Mouse (Mus musculus) heart, adult 2 months (tissue): Measurements from ENCODE around the gene Ins2.

ENCODE experiments used
- CTCF ChIP-seq: fragments of 200-600 bp; IDR thresholded peaks from 2 replicates; pipeline ENCODE4 v1.8.1; 2022; ENCODE audit warnings: antibody characterized with exemption, mild to moderate bottlenecking, moderate library complexity
- EP300 ChIP-seq: fragments of 200-500 bp; IDR thresholded peaks from 2 replicates; pipeline ENCODE4 v1.6.1; 2011; ENCODE audit warnings: low read depth, low read length, control low read depth; ENCODE audit not compliant: insufficient read depth
- POLR2A ChIP-seq: fragments of 200-500 bp; IDR thresholded peaks from 2 replicates; pipeline ENCODE4 v1.6.1; 2011; ENCODE audit warnings: mild to moderate bottlenecking, low read depth, low read length, control low read depth; ENCODE audit not compliant: insufficient read depth

- TF ChIP-seq POLR2A (no peak), CTCF (peak; percentile 27), EP300 (no peak)
Observed at GRCm38 (mm10) chr7:142659181-142659681, 84.0 kb downstream of the Ins2 start.
